Mouse (Mus musculus): ENCODE data around the gene Whrn.
A peak's percentile ranks its signal among the peaks of the same experiment; 100 is the strongest.

Gene Whrn

DNA sequence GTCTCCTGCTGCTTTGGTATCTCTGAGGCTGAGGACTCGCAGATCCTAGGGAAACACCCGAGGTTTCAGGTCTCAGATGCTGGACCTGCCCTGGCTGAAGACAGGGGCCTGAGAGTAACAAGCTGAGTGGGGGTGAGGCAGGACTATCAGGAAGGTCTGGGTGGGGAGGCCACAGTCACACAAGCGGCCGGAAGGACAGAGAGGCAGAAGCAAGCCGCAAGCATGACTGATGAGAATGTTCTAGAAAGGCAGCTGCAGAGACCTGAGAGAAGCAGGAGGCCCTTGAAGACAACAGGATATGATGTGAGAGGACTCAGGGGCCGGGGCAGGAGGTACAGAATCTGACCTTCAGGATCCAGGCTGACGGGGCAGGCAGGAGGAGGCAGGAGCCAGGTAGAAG, 91.6 kb downstream of the Whrn start:
- no peak for DNase-seq

DNA sequence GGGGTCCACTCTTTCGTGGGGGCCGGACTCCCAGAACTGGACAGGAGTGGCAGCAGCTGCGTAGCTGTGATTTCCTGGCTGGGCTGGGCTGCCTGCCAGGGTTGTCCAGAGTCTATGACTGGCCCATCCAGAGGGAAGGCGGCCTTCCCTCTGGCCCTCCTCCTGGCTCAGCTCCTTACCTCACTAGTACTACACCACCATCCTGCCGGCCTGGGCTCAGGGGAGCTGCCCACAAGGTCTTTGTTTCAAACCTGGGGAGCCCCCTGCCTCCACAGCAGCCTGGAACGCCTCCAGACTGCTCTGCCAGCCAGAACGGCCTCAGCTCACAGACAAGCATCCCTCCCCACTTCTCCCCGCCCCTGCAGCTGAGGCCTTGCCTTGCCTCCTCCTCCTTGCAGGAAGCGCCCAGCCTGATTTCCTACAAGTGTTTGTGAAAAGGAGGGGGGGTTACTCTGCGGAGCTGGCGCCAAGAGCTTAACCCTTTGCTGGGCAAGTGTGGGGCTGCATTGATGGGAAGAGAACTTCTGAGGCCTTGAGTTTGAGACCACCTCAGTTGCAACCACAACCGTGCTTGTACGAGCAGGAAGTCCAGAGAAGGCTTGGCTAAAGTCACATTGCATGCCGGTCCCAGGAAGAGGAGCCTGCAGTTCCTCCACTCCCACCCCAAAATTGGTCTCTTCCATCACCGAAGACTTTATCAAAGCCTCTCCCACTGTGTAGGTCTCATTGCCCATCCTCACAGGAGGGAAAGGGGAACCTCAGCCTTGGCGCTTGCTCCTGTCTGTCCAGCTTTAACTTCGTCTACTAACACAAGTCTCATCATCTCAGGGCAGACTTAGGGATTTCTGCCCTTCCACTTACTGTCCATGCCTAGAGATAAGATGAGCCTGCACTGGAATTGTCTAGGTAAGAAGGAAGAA, 92.5 kb downstream of the Whrn start, which contains the start of gene Akna:
TSS of gene Akna (minus strand) at position 315 of the 920 bp plus-strand sequence.
- peak; percentile 60 to 71 for DNase-seq

DNA sequence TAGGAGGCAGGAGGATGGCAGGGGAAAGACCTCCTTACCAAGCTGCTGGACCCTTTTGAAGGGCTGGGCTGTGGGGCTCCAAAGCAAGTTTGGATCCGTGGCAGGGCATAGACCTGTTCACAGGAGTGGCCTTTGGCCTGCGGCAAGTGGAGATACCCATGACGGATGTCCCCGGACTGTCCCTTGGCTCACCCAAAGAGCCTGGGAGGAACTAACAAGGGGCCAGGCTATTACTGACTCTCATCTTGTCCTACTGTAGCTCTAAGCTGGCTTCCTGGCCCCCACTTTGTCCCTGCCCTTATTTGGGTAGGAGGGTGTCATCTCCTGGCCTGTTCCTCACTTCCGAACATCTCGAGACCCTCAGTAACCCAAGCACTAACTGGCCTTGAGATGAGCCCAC, 93.2 kb downstream of the Whrn start:
- no peak for DNase-seq

DNA sequence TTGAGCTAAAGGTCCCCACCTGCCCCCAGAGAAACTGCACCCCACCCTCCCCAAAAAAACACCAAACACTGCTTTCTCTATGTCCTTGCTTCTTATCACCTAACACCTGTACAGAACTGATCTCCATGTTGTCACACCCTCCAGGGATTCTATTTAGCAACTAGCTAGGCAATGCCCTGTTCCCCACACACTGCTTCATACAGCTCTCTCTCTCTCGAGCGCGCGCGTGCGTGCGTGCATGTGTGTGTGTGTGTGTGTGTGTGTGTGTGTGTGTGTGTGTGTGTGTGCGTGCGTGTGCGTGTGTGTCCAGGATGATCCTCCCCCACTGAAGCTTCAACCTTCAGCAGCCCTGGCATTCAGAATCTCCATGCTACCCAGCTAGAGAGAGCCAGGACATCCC, 93.7 kb downstream of the Whrn start:
- no peak for DNase-seq

DNA sequence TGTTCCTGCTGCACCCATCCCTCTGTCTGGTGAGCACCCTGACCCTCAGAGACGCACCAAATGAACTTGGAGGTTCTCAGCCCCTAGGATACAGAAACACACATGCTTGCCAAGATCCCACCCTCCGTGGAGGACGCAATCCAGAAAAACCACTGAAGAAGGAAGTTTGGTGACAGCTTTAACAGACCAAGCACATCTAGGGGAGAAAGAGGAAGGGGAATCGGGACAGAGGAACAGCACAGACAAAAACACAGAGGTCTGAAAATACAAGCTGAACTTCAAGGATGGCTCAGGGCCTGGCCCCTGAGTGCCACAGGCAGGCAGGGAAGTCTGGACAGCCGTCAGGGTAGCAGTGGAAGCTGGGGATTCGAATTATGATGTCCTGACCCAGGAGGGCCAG, 94.2 kb downstream of the Whrn start:
- no peak for DNase-seq

DNA sequence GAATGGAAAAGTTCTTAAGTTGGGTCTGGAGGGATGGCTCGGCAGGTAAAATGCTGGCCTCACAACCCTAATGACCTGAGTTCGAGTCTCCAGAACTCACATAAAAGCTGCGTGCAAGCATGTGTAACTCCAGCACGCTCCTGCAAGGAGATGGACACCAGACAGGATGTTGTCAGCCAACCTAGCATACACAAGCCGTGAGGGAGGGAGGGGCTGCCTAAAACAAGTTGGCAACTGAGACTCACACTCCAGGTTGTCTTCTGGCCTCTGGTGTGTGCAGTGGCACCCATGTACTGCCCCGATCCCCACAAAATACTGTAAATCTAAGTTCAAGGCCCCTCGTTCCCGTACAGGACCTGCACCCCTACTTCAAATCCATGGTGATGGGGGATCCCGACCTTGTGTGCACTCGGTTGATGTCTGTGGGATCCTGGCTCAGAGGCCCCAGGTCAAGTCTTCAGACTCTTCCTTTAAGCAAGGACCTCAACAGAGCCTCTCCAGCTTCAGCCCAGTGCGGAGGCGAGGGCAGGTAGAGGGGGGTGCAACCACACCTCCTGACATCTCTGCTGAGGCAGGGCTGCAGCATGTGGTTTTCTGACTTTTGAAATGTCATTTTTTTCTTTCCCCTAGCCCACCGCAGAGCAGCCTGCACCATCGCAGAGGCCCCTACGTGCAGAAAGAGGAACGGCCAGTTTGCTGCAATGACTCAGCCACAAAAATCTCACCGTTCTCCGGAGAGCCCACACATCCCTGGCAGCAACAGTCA, 95.1 kb downstream of the Whrn start:
- no peak for DNase-seq

DNA sequence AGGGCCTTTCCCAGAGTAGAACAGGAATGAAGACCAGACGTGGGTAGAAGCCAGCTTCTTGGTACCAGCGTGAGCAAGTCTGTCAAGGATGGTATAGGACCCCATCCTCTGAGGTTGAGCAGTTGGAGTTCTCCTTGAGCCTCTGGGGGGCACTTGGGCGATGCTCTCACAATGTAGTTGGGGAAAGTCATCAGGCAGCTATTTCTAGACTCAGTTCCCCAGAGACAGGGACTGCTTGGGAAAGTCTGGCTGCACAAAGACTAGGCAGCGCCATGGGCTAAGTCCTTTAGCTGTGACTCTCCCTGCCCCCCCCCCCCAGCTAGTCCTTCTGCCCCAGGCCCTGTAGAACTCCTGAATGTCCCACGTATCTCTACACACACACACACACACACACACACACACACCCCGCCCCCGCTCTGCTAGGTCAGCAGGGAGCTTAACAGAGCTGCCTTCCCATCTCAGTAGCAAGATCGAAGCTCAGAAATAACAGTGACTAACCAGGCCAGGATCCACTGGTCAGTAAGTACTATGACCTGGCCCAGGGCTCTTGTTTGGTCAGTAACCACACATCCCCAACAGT, 96.0 kb downstream of the Whrn start:
- no peak for DNase-seq

DNA sequence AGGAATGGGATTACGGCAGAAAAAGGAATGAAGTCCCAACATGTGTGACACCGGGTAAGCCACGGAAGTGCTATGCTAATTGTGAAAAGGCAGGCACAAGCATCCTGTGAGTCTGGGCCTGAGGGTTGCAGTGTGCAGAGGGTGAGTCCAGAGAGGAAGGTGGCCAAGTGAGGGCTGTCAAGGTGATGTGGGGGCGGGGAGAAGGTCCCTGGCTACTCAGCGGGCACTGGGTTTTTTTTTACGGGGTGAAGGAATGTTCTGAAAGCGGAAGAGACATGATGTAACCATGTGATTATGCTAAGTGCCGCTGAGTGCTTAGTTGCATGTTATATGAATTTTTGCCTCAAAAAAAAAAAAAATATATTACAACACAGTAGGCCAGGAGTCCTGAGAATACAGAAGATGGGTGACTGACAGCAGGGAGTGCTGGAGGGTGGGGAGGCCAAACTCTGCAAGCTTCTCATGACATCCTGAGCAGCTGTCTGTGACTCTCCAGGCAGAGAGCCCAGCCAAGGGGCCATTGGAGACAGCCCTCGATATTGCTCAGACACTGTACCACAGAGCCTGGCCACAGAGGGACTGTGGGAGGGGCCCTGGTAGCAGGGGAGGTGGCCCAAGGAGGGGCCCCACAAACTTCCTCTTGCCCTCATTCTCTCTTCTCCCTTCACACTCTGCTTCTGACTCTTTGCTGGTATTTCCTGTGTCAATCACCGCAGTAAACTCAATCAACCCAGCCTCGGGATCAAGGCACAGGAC, 96.8 kb downstream of the Whrn start:
- DNase-seq = no peak

DNA sequence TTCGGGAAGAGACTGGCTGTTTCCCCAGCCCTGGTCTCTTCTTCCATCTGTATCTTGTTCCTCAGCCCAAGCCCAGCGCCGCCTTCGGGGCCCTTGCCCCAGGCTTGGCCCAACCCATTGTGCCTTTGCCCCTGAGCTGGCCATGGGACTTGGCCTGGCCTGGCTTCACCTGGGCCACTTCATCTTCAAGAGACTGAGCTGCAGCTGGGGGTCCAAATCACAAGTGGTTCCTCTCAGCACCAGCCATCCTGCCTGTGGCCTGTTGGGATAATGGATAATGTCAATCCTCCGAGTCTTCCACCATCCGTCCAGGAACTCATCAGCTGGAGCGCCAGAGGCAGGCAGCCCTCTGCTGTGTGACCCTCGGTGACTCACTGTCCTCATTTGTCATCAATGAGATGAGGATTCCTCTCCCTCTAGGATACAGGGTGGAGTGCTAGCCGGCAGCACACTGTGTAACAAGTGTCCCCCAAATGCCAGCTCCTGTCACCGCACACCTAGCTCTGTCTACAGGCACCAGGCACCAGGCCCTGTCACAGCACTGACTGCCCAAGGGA, 97.7 kb downstream of the Whrn start:
- no peak for DNase-seq

DNA sequence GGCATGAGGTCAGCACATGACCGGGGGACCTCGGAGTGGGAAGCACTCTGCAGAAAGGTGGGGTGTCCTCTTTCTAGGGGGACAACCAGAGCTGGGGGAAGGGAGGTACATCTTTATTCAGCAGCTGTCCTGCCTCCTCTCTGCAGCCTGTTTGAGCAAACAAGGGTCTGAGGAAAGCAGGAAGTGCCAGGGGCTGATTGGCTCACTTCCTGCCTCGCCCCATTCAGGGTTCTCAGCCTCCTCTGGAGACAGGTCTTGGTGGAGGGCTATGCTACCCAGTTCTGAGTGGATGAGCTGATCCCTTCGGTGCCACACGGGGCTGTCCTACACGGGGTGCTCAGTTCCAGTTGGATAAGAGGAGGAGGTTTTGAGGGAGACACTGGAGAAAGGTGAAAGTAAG, 104.5 kb downstream of the Whrn start:
- no peak for DNase-seq

DNA sequence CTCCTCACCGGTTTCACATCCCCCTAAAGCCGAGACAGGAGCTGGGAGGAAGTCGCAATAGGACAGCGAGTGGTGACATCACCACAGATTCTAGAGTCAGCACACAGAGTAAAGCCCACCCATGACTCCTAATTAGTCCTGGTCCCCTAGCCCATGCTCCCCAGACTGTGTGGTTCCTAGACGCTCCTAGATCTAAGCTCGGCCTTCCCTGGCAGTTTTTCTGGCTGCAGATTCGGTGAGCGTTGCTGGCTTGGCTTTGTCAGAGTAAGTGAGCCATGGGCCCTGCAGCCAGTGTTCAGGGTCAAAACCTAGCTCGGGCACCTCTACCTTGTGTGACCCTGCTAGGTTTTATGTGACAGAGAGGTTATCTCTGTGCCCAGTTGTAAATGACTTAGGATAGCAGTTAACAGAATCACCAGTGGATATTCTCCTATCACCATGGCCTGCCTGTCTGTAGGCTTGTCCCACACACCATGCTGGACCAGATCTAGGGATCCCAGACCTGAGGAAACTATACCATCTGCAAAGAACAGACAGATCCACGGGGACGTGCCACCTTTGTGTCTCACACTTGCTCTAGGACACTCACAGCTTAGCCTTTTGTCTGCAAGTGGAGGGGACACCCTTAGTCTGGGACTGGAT, 105.8 kb downstream of the Whrn start:
- DNase-seq = no peak

DNA sequence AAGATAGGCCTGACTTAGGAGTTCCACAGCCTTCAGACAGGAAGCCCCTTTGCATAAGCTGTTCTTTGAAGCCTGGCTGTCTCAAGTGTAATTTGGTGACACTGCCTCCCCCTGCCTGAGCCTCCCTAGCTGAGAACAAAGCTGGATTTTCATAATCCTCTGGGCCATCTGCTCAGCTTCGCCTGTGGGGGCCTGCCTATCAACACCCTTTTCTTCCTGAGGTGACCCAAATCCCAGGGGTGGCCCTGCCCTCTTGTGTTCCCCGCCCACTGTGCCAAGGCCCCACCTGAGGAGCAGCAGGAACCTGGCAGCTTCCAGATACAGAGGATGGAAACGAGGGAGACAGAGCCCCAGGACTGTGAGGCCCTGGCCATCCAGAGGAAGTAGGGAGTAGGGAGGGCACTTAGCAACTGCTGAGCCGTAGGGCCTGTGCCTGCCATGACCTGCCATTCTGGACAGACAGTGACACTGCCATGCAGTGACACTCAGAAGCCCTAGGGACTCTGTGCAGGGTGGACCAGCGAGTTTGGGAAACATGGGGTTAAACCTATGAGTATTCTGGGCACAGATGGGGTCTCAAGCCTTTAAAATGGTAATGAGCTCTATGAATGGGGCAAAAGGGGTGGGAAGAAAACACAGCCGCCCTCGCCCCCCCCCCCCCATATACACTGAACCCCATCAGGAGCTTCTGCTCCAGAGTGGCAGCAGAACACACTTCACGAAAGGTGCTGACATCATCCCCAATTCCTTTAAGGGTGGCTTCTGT, 106.5 kb downstream of the Whrn start:
- no peak for DNase-seq

DNA sequence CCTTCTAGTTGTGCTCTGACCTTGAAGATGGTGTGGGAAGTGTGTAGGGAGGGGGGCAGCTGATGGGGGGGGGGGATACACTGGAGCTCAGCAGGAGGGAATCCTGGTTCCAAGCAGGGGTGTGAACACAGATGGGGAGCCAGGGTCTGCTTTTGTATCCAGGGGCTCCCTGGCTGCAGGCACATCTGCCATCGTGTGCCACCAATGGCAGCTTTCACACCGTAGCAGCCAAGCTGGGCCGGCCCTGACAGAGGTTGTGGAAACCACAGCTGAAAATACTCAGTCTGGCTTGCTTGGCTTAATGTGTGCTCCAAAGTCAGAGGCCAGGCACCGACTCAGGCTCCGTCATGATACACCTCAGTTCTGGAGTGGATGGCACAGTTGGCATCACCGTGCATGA, 107.8 kb downstream of the Whrn start:
- DNase-seq = no peak

DNA sequence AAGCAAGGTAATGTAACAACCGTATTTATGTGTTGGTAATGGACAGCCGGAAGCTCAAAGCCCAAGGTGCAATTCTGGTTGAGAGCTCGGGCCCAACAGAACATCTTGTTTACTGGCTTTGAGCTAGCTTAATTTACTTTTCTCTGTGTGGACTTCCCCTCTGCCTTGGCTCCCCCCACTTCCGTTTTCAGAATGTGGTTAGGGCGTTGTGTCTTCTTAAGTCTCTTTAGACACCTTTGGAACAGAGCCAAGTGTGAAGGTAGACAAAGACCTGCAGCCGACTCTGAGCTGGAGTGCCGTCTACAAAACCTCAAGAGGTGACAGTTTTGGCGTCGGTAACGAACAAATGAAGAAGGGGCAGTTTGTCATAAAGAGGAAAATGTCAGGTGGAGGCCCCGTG, 110.0 kb downstream of the Whrn start:
- DNase-seq = no peak

DNA sequence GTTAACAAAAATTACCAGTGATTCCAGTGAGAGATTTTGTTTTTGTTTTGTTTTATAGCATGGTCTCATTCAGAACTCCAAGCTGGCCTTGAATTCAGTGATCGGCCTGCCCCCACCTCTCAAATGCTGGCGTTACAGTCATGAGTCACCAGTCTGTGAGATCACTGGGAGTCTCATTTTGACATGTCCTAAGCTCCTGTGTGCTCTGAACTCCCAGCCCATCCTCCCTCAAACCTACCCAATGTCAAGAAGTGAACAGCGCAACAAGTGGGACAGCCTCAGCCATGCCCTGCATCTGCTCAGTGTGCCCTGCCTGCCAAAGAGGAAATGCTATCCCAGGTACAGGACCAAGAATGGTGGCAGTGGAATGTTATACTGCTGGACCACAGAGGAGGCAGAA, 110.5 kb downstream of the Whrn start:
- DNase-seq = no peak

DNA sequence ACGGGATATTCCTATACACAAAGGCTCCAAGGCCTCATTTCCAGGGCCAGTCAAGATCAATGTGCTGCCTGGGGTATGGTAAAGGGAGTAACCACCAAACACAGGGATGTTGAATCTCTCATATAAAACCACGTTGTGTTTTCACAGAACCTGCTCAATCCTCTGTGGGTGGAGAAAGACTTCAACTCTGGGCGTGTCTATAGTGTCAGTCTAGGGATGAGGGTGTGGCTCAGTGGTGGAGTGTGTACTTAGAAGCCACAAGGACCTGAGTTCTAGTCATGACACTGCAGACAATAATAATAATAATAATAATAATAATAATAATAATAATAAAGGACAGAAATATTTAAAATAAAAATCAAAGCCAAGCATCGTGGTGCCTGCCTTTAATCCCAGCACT, 111.5 kb downstream of the Whrn start:
- no peak for DNase-seq

DNA sequence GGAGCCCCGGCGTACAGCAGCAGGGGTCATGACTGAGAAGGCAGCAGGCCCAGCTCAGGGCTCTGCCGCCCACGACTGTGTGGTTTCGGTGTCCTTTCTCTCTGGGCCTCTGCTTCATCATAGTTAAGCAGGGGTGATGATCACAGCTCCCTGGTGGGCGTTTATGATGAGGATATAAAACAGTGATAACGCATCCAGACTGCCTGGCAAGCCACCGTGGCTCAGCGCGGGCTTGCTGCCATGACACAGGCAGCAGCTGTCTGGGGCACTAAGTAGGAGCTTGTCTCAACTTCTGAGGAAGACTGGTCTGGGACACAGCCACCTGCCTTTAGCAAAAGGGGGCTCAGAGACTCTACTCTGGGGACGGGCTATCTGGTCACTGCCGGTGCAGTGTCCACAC, 112.3 kb downstream of the Whrn start:
- DNase-seq = no peak

DNA sequence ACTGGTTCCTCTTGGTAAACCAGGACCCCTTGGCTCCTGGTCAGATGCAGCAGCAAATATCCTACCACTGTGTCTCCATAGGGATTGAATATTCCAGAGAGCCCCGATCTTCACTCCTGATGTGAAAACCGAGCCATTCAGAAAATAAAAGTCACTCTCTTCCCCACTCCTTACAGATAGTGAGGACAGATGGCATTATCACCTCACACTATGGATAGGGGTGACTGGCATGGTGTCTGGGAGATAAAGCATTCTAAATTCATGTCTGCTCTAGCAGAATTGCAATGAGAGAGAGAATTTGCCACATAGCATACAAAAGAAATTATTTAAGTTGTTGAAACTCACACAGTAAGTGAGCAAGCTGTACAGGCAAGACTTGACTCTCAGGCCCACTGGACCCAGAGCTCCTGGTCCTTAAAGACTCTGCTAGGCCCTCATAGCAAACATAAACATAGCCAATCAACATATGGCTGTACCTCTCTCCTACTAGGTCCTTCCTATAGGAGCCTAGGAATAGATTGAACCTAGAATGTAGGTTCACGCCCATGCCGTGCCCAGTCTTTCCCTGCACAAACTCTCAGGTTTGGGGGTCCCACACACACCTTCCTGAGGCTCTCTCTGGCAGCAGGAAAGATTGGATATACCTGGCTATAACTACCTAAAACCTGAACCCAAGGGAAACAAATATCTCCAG, 113.0 kb downstream of the Whrn start:
- DNase-seq = no peak

DNA sequence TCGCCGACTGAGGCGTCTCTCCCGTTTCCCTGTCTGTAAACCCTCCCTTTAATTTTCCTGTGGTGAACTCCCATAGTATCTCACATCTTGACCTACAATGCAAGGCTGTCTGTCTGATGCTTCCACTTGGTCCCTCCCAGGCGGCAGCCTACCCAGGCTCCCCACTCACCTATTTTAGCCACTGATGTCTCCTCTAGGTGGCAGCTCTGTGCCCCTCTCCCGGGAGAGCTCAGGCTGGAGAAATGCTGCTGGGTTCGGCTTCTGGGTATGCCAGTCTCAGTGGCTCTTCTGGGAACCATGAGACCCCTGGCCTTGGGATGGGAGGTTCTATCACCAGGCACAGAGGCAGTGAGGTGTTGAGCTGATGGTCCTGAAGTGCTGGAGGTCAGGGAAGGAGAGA, 118.3 kb downstream of the Whrn start:
- DNase-seq = no peak

DNA sequence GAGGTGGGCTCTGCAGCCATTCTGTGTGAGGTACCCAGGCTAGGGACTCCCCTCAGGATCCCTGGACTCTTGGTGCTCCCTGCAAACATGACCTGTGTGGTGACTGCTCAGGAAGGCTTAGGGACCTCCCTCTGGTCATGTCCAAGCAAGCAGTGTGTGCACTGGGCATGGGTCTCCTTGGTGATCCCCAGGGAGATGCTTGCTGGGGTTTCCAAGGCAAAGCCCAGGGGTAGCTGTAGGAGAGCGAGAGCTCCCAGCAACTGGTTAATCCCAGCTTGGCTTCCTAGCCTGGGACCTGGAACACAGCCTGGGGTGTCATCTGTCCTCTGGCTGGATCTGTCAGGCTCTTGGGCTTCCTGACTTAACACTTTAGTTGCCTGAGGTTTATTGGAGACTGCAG, 120.4 kb downstream of the Whrn start:
- peak; percentile 59 to 61 for DNase-seq

DNA sequence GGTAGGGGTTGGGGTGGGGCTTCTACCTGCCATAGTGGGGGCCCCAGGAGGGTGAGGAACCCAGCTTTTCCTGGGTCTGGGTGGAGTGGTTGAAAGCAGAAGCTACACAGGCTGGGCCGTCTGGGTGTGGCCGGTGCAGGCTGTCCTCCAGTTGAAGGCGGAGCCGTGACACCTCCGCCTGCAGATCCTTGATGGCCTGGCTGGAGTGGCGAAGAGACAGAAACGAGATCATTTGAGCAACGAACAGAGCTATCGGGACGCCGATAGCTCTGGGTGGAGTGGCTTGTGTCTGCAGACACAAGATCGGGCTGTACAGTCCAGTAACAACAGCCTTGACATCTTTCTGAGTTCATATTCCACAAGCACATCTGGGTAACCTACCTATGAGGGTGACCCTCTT, 121.5 kb downstream of the Whrn start:
- no peak for DNase-seq

Data from cerebellum, postnatal 14 days (tissue).